Mouse (Mus musculus) urinary bladder, postnatal 0 days (tissue): ENCODE data around the gene Gm4307. TPM values are rescaled to one million over a fixed set of nuclear protein-coding genes. Genes with fewer than 3 reads are reported as not detected.

ENCODE experiments used
- polyA plus RNA-seq: library from polyadenylated mRNA; unstranded; fragments of >200 nt; fragmentation: Nextera tagmentation; extraction: Ambion mirVana; gene quantifications from 2 replicates; pipeline ENCODE4 v1.2.1, GENCODE M21; 2015

Gm4307 gene
- polyA plus RNA-seq: not detected in 2 replicates

GRCm38 (mm10) chr10:100361038-100361437 is at the start of gene Gm4307:
Gm4307 (plus strand) TSS chr10:100361338.

GRCm38 (mm10) chr10:100335376-100335775 is 25.8 kb upstream of the Gm4307 start, which contains the start of gene Gm4301:
Gm4301 (plus strand) TSS chr10:100335676.

GRCm38 (mm10) chr10:100340536-100340935 is 20.6 kb upstream of the Gm4307 start, which contains the start of gene Gm4302:
Gm4302 (plus strand) TSS chr10:100340836.

GRCm38 (mm10) chr10:100345672-100346071 is 15.5 kb upstream of the Gm4307 start, which contains the start of gene Gm4303:
Gm4303 (plus strand) TSS chr10:100345972.

GRCm38 (mm10) chr10:100350793-100351192 is 10.3 kb upstream of the Gm4307 start, which contains the start of gene Gm4305:
Gm4305 (plus strand) TSS chr10:100351093.

GRCm38 (mm10) chr10:100382460-100382859 is 21.3 kb downstream of the Gm4307 start, which contains the start of gene Gm4312:
Gm4312 (minus strand) TSS chr10:100382560.

Other genes with a start within 250 kb of the Gm4307 start
- gene Gm4301, start 25.7 kb upstream of the Gm4307 start, polyA plus RNA-seq: not detected in 2 replicates
- gene Gm4302, start 20.5 kb upstream of the Gm4307 start, polyA plus RNA-seq: not detected in 2 replicates
- gene Gm4303, start 15.4 kb upstream of the Gm4307 start, polyA plus RNA-seq: not detected in 2 replicates
- gene Gm4305, start 10.2 kb upstream of the Gm4307 start, polyA plus RNA-seq: not detected in 2 replicates
- gene Gm4312, start 21.2 kb downstream of the Gm4307 start, polyA plus RNA-seq: not detected in 2 replicates
- 15.5 and 19.4 TPM in 2 replicates for gene Tmtc3, start 126.0 kb downstream of the Gm4307 start, polyA plus RNA-seq
- gene Cep290, start 126.2 kb downstream of the Gm4307 start, polyA plus RNA-seq: 2.6 and 3.5 TPM in 2 replicates
- 4.4 and 5.1 TPM in 2 replicates for gene 4930430F08Rik, start 229.1 kb downstream of the Gm4307 start, polyA plus RNA-seq
- not detected in 2 replicates for gene 1700017N19Rik, start 229.1 kb downstream of the Gm4307 start, polyA plus RNA-seq